Mouse (Mus musculus) midbrain, embryonic 11.5 days (tissue): ENCODE results near the gene Arrdc5. TPM values are rescaled to one million over a fixed set of nuclear protein-coding genes. Genes with fewer than 3 reads are reported as not detected.

Experiments
- polyA plus RNA-seq: library from polyadenylated mRNA; unstranded; fragments of >200 nt; fragmentation: Nextera tagmentation; extraction: Ambion mirVana; gene quantifications from 2 replicates; pipeline ENCODE4 v1.2.1, GENCODE M21; 2014

Arrdc5 gene
- polyA plus RNA-seq, 1 experiment from 2014 or later = not detected

Other genes starting within 250 kb of the Arrdc5 start
- gene Ubxn6, start 225.3 kb downstream of the Arrdc5 start, polyA plus RNA-seq = 43.2 and 48.4 TPM in 2 replicates
- 104 and 121 TPM in 2 replicates for gene Hdgfl2, start 220.7 kb downstream of the Arrdc5 start, polyA plus RNA-seq
- 0.05 and 0.07 TPM in 2 replicates for gene Plin4, start 190.5 kb downstream of the Arrdc5 start, polyA plus RNA-seq
- gene Plin5, start 182.7 kb downstream of the Arrdc5 start, polyA plus RNA-seq = 0.07 TPM in 1 of 2 replicates, not detected in the other
- 0.15 TPM in 1 of 2 replicates, not detected in the other for gene Lrg1, start 178.3 kb downstream of the Arrdc5 start, polyA plus RNA-seq
- gene Sema6b, start 159.9 kb downstream of the Arrdc5 start, polyA plus RNA-seq = 1.9 TPM in 2 replicates
- gene Tnfaip8l1, start 137.8 kb downstream of the Arrdc5 start, polyA plus RNA-seq = 5.8 and 7.7 TPM in 2 replicates
- 52.3 and 57.7 TPM in 2 replicates for gene Mydgf, start 116.4 kb downstream of the Arrdc5 start, polyA plus RNA-seq
- 29.5 and 33.8 TPM in 2 replicates for gene Dpp9, start 81.4 kb downstream of the Arrdc5 start, polyA plus RNA-seq
- gene Fem1a, start 43.5 kb downstream of the Arrdc5 start, polyA plus RNA-seq = 12.6 and 12.7 TPM in 2 replicates
- gene Ticam1, start 23.5 kb downstream of the Arrdc5 start, polyA plus RNA-seq = 1.7 and 2.6 TPM in 2 replicates
- 27.5 and 34.0 TPM in 2 replicates for gene Plin3, start 7.4 kb downstream of the Arrdc5 start, polyA plus RNA-seq
- 123 and 138 TPM in 2 replicates for gene Uhrf1, start 3.0 kb upstream of the Arrdc5 start, polyA plus RNA-seq
- gene Kdm4b, start 25.8 kb upstream of the Arrdc5 start, polyA plus RNA-seq = 33.3 and 39.6 TPM in 2 replicates
- 115 and 125 TPM in 2 replicates for gene Ptprs, start 176.2 kb upstream of the Arrdc5 start, polyA plus RNA-seq
- not detected in 2 replicates for gene Znrf4, start 212.1 kb upstream of the Arrdc5 start, polyA plus RNA-seq